Mouse (Mus musculus) B cell, adult 67 days (primary cell): Measurements from ENCODE around the gene Glt8d2. TPM values are rescaled to one million over a fixed set of nuclear protein-coding genes. Genes with fewer than 3 reads are reported as not detected.

Source experiments
- total RNA-seq, 2 experiments: library from RNA; stranded (reverse); gene quantifications; 4 replicates each; pipeline ENCODE4 v1.2.4; 2023

Glt8d2 gene
- total RNA-seq: not detected

DNA sequence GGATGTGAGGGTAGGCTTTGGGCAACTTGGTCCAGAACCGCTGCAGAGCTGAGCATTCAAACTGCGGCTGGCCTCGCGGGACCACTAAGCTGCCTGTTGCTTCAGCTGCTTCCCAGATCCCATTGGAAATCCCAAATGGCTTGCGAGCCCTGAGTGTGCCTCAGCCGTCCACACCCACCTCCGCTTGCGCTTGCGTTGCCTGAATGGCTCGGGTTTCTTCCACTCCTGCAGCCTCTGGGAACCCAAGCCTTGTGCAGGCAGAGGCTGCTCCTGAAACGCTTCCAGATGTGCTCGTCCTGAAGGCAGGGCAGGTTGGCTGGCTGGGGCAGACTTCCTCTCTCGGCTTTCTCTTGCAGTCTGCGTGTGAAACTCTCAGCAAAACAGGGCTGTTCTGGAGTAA is at the start of gene Glt8d2:
Gene Glt8d2 (minus strand): TSS at position 157 of the 400 bp plus-strand sequence.

DNA sequence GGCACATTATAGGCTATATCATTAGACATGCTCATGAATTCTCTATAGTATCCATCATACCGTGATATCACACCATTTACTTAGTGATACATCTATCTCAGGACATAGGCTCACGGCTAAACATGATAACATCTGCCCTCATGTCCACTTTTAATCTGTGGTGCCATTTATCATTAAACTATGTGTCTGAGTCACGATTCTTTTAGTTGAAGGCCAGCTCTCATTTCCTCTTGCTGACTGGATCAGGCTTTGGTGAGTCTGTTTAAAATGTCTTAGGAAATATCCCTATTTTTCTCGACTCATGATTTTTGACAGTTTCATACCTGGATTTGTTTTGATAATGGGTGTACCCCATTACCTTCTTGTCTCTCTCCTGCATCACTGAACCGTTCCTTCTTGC is 5.5 kb upstream of the Glt8d2 start, which contains the start of gene Hcfc2:
Gene Hcfc2 (plus strand): TSS at position 205 of the 400 bp plus-strand sequence.

DNA sequence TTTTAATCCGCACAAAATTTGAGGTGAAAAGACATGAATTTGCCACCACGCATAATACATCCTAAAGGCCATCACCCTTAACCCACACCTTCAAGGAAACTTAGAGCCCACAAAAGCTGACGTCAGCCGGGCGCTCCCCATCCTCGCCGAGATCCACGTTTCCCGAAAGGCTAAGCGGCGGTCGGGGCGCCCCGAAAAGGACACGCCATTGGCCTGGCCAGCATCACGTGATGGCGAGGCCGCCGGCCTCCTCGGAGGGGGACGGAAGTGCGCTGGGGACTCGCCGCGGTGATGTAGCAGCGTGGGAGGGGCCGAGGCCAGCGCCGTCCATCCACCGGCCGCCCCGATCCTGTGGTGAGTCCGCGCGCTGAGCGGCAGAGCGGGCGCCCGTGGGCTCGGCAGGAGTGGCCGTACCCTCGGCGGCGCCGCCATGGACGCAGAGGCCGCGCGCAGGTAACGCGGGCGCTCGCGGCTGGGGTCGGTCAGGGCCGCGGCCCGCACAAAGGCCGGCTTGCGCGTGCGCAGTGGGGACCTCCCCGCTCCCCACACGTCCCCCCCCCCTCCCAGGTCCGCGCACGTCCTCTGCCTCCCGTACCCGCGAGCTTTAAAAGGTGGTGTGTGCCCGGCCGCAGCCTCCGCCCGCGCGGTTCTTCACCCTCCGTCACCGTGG is 60.7 kb downstream of the Glt8d2 start, which contains the start of gene Tdg:
Gene Tdg (plus strand): TSS at position 243 of the 670 bp plus-strand sequence.

DNA sequence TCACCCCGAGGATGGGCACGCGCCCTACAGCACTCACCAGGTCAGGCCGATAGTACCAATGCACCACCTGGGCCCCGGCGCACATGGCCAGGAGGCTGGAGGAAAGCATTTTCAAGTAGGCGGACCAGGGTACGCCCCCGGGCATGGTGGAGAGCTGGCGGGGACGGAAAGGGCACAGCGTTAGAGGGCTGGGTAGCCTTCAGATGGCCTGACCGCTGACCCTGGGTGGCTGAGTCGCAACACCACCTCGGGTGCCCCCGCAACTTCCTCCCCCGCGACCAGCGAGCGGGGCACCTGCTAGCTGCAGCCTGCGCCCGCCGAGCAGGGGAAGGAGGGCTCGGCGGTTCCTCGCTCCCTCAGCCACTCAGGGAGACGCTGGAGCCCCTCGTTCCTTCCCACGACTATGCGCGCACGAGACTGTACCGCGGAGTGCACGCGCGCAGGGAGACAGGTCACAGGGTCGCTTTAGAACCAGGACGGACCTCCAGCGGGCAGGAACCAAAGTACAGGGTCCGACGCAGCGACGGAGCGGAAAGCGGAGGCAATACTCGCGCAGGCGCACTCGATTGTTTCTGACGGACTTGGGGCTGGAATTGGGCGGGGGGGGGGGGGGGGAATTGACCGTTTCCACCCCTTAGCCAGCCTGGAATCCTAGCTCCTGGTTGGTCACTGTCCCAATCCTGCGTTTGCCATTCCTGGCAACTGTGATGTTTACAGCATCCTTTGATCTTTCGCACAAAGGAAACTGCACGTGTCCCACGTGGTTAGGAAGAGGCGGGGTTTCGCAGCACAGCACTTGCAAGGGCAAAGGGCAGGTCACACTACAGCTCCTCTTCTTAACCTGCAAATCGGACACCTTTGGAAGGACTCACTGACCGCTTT is 67.5 kb downstream of the Glt8d2 start, which contains the start of gene 1190007I07Rik:
Gene 1190007I07Rik (minus strand): TSS at position 558 of the 882 bp plus-strand sequence.

Other genes with a start within 250 kb of the Glt8d2 start
- gene Gm1553, start 198.0 kb downstream of the Glt8d2 start, total RNA-seq: not detected
- 10 to 100 TPM; 16.7 to 21.8 TPM for gene 1190007I07Rik, start 67.4 kb downstream of the Glt8d2 start, total RNA-seq
- gene Tdg, start 60.8 kb downstream of the Glt8d2 start, total RNA-seq: 10 to 100 TPM; 69.6 to 86.3 TPM
- gene Hcfc2, start 5.5 kb upstream of the Glt8d2 start, total RNA-seq: 10 to 100 TPM; 33.5 to 37.2 TPM
- gene Nfyb, start 73.5 kb upstream of the Glt8d2 start, total RNA-seq: 10 to 100 TPM; 36.1 to 48.6 TPM
- 10 to 100 TPM; 32.2 to 41.6 TPM for gene Txnrd1, start 143.3 kb upstream of the Glt8d2 start, total RNA-seq
- gene Eid3, start 176.0 kb upstream of the Glt8d2 start, total RNA-seq: 1 to 10 TPM; 2.7 to 8.2 TPM